Mouse (Mus musculus): Measurements from ENCODE around the gene Kirrel.

The Kirrel gene

DNA sequence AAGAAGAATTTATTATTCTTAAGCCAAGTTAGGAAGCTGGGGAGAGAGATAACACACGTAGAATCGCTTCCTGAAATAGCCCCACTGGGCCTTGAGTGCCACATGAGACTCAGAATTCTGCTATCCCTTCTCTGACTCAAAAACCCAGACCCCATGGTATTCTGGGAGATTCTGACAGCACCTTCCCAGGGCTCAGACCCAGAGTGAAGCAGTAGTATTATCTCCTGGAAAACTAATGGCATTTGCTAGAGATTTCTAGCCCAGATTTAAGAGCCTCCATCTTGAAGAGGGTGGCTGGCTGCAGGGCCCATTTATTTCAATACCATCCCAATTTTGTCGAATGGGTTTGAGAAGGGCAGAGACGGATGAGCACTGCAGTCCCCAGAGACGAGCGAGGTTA lies 6.9 kb downstream of the Kirrel start:
- DNase-seq (ENCODE audit: low spot score in 2 of 2), result no peak

DNA sequence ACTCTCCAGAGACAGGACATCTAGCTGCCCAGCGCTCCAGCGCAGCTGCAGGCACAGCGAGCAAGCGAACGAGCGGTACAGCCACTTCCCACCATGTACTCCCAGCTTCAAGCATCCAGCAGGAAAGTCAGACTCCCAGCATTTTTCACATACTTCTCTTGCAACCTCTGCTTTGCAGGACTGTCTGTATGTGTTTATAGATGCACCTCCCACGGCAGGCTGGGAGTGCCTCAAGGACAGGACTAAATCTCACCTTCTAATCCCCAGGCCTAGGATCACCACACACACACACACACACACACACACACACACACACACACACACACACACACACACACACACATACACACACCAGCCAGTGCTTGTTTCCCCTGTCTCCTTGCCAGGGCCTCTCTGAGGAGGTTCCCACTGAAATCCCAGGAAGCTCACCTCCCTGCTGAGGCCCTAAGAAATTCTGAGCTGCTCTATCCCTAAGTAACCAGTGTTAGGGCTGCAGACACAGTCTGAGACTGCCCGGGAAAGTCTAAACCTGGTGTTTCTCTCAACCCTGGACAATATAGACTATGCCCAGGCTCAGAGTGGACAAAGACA lies 9.2 kb downstream of the Kirrel start:
- DNase-seq (ENCODE audit: low spot score in 2 of 2), result no peak

DNA sequence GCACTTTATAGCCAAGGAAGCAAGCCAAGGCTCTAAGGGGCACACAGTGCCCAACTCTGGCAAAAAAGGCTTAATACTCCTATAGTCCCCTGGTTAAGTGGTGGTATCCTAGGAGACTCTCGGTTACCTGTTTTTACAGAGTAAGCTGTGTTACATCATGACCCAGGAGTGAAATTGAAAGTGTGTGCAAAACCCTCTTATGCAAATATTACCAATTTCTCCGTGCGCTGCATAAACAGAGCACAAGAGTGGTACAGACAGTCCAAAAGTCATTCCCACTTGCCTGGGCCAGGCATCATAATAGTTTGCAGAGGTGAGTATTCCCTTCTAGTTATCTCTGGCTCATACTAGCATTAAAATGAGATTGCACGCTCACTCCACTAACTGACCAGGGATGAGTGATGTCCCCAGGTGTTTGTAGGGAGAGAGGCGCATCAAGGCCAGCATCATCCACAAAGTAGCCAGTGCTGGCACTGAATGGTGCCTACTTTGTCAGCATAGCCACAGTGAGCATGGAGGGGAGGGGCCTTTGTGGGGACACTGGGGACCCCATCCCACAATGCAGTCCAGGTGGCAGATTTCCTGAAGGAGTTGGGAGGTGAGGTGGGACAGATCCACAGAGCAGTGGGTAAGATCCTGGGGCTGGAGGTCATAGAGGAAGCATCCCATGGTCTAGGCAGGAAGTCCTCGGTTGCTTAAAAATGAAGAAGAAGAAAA lies 10.3 kb downstream of the Kirrel start:
- no peak for DNase-seq (ENCODE audit: low spot score in 2 of 2)

DNA sequence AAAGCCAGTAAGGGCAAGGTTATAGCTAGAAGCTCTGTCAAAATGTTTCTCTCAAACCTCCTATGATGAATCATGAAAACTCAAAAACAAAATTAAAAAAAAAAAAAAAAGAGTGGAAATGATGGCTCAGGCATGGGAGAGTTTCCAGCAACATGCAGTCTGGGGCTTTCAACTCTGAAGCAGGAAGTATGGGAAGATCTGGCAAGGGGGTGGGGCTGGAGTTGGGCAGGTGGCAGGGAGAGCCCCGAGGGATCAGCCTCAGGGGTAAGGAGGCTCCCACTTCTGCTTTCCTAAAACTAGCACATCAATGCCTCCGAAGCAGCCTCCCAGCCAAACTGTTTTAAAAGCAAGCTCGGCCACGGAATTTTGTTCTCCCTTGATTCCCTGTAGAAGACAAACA lies 11.4 kb downstream of the Kirrel start:
- peak in 1 of 2 experiments; percentile 2 for DNase-seq (ENCODE audit: low spot score in 2 of 2)

DNA sequence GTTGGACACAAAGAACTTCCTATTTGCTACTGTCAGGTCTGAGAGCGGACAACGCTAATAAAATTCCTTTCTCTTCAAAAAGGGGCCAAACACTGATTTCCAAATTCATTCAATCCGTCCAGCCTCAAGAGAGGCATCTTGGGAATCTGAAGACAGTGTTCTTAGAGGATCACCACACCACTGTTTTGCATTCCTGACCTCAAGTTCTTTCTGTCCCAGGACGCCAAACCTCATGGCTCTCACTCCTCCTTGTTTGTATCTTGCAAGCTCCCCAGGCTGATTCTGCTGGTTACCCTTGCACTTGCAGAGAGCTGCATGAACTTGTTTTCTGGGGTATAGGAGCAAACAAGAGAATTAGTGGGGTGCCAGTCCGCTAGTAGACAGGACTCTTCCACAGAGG lies 12.2 kb downstream of the Kirrel start:
- peak in 1 of 2 experiments; percentile 2 for DNase-seq (ENCODE audit: low spot score in 2 of 2)

DNA sequence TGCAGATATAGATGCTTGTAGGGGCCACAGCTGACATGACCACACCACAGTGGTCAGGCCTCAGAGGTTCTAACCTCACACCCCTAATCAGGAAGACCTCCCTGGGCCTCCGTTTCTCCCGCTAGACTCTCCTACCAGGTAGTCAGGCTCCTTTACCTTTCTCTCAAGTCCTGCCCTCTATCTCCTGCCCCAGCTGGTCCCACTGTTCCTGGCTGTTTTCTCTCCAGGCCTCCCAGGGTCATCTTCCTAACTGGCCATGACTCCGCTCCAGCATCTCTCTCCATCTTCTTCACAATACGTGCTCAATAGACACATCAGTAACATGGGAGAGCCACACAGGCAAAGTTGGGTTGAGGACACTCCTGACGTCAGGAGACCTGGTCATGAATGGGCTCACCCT lies 12.9 kb downstream of the Kirrel start:
- DNase-seq (ENCODE audit: low spot score in 2 of 2), result no peak

DNA sequence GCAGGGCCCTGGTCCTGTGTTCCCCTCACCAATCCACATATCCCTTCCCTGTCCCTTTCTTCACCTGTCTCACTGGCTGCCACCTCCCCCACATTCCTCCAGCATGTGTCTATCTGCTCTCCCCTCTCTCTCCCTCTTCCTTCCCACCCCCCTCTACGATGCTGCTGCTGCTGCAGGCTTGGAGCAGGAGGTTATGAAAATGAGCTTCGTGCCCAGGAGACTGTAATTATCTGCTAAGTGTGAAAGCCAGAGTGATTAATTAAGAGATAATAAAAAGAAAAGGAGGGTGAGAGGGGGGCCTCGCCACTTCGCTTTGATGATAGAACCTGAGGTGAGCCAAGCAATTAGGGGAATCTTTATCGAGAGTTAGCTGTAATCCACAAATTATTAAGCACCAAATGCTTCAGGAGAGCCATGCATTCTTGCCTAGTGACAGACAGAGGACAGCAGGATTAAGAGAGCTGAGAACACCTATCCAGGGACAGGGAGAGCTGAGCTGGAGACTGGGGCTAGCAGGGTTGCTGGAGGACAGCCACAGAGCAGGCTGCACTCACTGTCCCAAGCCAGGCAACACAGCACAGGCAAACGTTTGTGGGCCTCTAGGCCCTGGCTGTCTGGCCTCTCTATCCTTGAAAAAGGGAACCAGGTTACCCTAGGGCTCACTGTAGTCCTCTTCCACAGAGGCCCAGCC lies 13.6 kb downstream of the Kirrel start:
- no peak for DNase-seq (ENCODE audit: low spot score in 2 of 2)

DNA sequence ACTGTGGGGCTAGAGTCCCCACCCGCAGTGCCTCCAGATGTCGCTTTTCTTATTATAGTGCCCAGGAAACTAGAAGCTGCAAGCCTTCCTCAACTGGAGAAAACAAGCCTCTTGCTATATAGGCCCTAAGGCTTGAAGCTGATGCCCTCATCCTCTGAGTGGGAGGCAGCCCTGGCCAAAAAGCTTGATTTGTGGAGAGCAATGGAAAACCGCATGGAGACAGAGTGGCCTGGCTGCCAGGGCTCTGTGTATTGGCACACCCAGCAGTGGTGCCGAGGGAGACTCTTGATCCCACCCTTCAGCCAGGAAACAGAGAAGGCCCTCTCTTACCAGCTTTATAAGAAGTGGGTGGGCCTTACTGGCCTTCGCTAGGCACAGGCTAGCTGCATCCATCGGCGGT lies 15.4 kb downstream of the Kirrel start:
- no peak for DNase-seq (ENCODE audit: low spot score in 2 of 2)

DNA sequence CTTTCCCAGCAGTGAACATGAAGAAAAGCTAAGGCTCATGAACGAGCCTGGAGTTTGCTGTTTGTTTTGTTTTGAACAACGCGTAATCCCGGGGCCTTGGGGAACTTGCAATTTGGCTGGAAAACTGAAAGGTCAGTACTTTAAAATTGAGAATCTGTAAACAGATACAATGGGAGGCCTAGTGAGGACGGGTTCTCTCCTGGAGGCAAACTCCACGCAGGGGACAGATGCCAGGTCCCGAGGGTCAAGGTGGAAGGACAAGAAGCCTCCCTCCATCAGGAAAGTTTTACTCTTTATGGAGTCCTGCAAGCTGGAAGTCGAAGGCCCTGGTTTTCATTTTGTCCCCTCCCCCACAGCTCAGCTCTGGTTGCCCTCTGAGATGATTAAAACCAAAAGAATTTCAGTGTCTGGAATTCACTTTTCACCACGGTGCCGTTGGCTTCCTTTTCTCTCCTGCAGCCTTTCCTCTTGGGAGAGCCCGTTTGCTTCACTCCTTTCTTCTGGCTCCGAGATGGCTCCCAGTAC lies 16.7 kb downstream of the Kirrel start:
- DNase-seq (ENCODE audit: low spot score in 2 of 2), result no peak

DNA sequence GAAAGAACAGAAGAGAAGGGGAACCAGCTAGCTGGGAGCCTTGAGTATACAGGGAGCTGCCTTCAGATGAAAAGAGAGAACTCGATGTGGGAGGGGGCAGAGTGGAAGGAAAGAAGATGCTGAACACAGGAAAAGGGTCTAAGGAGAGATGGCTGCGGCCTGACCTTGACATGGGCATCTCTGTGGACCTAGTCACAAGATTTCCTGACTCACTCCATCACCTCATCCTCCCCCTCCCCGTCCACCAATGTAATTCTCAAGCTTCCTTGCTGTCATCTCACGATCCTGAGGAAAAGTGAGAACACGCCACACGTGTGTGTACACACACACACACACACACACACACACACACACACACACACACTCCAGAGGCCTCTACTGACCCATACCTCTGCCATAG lies 17.2 kb downstream of the Kirrel start:
- DNase-seq (ENCODE audit: low spot score in 2 of 2), result no peak

DNA sequence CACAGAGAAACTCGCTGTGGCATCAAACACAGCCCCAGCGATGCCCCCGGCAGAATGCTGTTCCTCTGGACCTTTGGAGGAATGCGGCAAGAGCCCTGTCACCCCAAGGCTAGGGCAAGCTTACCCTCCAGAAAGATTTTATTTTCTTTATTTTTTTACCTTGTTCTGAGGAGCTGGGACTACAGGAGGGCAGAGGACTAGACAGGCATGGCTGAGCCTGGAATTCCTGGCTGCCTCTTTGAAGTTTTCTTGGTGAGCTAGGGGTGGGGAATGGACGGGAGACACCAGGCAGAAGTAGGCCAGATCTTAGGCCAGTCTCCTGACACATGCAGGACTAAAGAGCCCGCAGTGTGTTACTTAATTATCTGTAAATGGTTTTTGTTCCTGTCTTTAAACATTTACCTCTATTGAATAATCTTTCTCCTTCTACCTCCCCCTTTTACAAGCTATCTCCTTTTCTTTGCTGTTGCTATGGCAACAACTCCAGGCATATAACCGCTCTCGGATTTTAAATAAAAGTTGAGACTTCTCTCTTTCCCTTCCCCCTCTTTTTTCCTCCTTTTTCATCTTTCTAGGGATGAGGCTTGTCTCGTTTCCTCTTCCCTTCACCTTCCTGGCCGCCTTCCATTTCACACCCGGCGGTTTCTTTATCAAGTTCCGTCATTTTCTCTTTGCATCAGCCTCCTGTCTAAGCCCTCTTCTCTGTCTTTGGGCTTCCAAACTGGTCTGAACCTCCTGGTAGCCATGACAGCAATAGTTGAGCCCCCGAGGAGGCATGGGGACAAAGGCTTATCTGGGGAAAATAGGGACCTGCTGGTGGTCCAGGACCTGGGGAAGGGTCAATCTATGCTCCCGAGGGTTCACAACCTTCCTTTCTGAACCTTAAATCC lies 19.9 kb downstream of the Kirrel start:
- no peak for DNase-seq (ENCODE audit: low spot score in 2 of 2)

DNA sequence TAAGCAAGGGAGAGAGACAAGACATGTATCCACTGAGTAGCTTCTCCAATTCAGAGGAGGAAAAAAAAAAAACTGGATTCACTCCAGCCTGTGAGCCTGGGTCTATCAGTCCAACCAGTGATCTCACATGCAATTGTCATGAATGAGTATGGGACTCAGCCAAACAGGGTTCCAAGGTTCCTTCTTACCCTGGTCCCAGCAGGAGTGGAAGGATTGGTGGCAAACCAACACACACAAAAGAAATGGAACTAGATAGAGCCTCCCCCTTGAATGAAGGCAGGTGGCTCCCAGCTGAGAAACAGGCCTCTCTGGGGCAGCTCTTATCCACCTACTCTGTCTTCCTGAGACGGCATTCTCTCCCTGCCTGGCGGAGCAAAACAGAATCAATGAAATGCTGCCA lies 21.5 kb downstream of the Kirrel start:
- no peak for DNase-seq (ENCODE audit: low spot score in 2 of 2)

DNA sequence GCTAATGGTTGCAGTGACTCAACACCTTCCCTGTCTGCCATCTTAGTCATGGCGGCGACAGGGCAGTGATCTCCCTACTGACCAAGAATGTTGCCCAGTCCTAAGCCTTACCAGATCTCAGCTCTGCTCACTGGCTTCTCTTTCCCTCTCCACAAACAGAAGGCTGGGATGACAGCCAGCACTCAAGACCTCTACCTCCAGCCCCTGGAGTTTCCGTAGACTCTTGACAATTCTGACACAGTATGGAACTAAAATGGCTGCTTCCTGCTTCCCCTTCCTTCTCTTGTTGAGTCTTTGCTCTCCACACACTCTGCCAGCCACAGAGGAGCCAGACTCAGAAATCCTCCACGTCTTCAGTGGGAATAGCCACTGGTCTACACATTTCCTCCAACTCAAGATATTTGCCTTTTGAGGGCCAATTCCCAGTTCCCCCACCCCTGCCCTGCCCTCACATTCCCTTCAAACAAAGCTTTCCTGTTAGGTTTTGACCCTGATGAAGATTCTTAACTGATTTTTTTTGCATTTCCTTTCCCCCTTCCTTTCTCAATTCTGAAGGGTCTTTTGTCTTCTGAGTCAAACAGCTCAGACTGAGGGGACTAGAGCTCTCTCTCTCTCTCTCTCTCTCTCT lies 22.3 kb downstream of the Kirrel start:
- no peak for DNase-seq (ENCODE audit: low spot score in 2 of 2)

DNA sequence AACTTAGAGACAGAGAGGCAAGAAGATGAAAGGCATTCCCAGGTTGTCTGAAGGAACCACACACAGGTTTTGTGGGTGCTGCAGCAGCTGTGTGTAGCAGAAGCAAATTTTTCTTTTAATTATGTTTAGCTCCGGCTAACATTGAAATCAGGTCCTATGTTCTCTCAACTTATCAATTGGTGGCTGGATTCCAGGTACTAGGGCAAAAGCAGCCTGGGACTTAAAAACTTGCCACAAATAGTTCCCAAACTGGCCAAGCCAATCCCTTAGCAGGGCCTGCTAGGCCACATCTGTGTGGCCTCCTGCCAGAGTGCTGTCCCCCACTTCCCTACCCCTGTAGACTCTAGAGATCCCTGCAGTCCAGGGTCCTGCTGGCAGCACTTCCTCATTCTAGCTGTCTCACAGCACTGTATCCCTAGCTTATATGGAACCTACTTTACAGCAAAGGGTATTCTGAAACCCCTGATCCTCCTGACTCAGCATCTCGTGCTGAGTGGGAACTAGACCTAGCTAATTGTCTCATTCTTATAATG lies 23.2 kb downstream of the Kirrel start:
- no peak for DNase-seq (ENCODE audit: low spot score in 2 of 2)

DNA sequence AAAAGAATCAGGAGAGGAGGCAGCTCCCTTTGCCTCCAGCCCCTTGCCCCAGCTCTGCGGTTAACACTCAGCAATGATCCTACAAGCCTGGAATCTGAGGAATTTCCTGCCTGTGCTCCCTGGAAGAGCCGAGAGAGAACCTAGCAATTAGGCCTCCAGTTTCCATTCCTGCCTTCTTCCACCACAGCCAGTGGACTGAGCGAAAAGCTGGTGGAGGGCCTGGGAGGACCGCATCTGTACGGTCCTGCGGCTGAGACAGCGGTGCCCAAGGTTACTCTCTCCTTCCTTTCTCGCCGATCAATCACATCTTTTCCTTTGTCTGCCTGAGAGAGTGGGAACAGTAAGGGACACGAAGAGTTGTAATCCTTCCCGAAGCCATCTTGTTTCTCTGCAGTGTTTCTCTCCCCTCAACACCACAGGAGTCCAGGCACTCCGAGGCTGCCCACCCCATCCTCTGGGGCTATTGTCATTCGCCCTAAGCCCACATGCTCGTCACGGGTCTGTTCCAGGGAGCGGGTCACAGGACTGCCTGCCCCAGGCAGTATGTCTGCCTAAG lies 23.8 kb downstream of the Kirrel start:
- no peak for DNase-seq (ENCODE audit: low spot score in 2 of 2)

DNA sequence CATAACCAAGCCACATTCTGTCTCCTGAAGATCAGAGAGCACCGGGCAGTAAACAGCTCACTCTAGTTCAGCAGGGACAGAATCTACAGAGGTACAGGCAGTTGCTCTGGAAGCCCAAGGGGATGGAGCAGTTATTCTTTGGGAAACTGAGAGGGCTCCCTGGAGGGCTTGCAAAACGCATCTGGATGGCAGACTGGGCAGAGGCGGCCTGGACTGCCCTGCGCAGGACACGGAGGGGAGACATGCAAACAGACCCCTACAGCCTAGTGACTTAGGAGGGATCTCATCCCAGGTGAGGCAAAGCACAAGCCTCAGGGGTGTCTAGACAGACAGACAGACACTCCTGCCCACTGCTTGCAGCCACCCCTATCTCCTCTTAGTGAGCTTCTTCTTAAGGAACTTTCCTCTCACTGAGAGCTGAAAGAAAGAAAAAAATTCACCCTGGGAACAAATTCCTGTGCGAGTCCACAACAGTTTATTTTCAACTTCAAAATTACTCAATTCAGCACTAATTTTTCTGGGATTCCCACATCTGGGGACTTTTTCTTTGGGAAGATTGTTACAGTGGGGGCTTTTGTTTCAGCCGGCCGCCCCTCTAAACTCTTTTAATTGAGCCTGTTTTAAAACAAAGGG lies 24.4 kb downstream of the Kirrel start:
- no peak for DNase-seq (ENCODE audit: low spot score in 2 of 2)

DNA sequence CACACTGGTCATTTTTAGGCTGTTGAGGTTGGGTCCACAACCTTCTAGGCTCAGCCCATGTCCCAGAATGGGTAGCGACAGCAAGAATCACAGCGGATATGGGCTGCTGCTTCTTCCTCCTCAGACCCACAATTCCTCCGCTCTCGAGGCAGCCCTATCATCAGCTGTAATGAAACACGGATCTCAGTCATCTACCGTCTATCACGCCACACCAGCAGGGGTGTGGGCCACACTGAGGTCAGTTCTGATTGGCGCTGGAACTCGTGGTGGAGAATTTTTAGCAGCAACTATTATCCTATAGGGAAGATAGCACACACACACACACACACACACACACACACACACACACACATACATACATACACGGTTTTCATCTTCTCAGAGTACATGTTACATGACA lies 25.1 kb downstream of the Kirrel start:
- DNase-seq (ENCODE audit: low spot score in 2 of 2), result no peak

DNA sequence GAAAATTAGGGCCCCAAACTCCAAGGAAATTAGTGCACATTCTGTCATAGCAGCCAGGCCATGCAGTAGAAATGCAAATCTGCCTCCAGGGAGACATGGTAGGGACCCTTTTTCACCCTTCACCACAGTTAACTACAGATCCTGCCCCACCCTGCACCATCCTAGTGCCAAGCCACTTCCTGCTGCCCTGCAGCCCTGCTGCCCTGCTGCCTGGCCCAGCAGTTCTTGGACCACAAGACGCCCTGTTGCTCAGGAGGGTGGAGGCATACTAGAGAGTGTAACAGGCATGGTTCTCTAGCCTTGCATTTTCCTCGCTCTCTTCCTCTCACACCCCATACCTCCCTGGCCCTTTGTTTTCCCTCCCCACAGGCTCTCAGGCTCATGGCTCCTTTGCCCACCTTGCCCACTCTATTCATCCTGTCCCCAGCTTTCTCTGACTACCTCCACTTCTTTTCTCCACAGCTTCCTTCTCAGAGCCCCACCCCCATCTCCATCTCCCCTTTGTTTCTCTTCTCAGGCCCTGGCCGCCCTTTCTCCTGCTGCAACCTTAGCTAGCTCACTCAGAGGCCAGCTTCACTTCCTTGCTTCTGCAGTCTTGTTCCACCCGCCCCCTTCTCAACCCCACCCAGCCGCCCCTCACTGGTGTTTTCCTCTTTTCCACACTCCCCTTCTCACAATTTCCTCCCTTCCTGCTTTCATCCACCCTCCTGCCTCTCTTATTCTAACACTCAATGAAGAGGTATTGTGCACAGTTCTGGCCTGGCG lies 29.9 kb downstream of the Kirrel start:
- no peak for DNase-seq (ENCODE audit: low spot score in 2 of 2)

DNA sequence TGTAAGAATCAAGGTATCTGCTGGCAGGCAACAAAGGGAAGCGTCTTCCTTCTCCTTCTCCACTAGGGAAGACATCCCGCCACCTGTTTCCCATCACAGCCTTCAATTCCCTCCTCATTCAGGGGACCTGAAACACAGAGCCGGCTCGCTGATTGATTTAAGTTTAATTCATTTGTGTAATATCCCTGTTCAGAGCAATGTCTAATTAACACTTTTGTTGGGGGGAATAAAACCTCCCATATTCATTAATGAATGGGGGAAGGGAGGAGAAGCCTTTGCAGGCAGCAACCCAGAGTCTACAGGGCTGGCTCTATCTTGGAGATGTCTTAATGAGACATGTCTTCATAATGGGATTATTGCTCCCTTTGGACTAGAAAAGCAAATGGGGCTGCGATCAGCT lies 34.3 kb downstream of the Kirrel start:
- DNase-seq (ENCODE audit: low spot score in 2 of 2), result no peak

DNA sequence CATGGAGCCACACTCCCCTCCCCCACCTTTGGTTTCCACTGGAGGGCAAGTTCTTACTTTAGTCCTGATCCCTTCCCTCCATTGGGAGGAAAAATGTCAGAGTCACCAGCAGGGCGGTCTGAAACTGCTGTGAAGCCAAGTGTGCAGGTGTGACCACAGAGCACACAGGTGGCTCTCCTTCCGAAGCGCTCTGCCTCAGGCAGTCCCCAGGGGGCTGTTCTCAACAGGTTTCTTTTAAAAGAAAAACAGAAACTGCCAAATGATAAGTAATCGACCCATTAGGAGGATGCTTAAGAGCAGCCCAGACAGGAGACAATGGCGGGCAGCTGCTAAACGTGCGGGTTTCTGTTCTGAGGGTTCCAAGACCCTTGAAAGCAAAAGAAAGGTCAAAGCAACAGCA lies 37.8 kb downstream of the Kirrel start:
- DNase-seq (ENCODE audit: low spot score in 2 of 2), result no peak

Data from frontal cortex, postnatal 14 days (tissue).